Mouse (Mus musculus) CD4-positive naive resting alpha-beta T cell, adult 57 days (primary cell): ENCODE data around the gene Sepsecs. TPM values are rescaled to one million over a fixed set of nuclear protein-coding genes. Genes with fewer than 3 reads are reported as not detected.

Source experiments
- total RNA-seq: library from RNA; stranded (reverse); gene quantifications from one replicate; pipeline ENCODE4 v1.2.4, GENCODE M21; 2023

Sepsecs gene
- 12.5 TPM for total RNA-seq

DNA sequence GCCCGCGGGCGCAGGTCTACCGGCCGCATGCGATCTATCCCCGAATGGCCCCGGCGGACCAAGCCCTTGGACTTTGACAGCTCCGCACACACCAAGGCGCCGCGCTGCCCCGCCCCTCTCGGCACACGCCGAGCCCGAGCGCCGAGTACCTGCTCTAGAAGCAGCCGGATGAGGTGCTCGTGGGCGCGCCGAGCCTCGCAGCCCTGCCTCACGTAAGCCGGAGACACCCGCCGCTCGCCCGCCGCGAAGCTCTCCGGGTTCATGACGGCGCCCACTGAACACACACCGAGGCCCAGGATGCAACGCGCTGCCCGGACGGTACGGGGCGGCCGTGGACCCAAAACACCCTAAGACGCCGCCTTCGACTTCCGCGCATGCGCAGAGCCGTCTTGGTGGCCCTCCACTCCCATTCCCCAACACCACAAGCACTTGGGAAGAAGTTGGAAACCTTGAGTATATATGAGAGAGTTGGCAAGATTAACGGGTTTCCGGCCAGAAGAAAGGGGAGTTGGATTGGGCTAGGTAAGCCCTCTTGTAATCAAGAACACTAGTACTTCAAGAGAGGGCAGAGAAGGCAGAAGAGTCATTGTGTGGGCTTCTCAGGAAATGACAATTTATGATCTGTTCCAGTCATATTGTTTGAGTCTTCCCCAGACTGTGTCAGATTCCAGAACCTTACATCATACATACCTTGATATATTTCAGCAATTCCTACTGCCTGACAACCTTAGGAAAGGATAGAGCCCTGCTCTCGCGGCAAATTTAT is at the start of gene Sepsecs:
Gene Sepsecs, minus strand, starts transcription at position 283 of the 766 bp plus-strand sequence.

Other genes with a start within 250 kb of the Sepsecs start
- gene Ccdc149, start 198.2 kb downstream of the Sepsecs start, total RNA-seq, result not detected
- gene Lgi2, start 103.2 kb downstream of the Sepsecs start, total RNA-seq, result not detected
- 11.2 TPM for gene Pi4k2b, start 71.9 kb upstream of the Sepsecs start, total RNA-seq
- 14.8 TPM for gene Zcchc4, start 105.7 kb upstream of the Sepsecs start, total RNA-seq
- 64.8 TPM for gene Anapc4, start 164.3 kb upstream of the Sepsecs start, total RNA-seq